Mouse (Mus musculus): ENCODE results near the gene Rnf4. TPM values are rescaled to one million over a fixed set of nuclear protein-coding genes. Genes with fewer than 3 reads are reported as not detected.

The Rnf4 gene
- total RNA-seq, 2 experiments from 2014 or later, result 87.0 to 90.7 TPM

DNA sequence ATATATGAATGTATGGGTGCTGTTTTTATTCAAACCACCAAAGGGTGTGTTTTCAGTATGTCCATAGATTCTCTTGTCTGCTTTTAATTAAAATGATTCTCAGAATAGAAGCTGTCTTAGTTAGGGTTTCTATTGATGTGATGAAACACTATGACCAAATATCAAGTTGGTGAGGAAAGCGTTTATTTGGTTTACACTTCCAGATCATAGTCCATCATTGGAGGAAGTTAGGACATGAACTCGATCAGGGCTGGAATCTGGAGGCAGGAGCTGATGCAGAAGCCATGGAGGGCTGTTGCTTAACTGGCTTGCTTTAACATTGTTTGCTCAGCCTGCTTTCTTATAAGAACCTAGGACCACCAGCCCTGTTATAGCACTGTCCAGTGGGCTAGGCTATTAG is 45.6 kb downstream of the Rnf4 start:
- no peak overlapping the region for H3K4me3 ChIP-seq
- no peak overlapping the region for H3K27ac ChIP-seq
- intact Hi-C loops (cut with DNase I), result no loop called here
- no peak for TF ChIP-seq CTCF (IDR thresholded peaks at IDR 0.05)
- DNase-seq (ENCODE audit: extremely low spot score in 1 of 2, low spot score in 2 of 2), result no peak

GRCm38 (mm10) chr5:34385616-34386015 is 49.5 kb downstream of the Rnf4 start:
- no peak overlapping the region for H3K27ac ChIP-seq
- intact Hi-C loops (cut with DNase I), result no loop called here
- TF ChIP-seq CTCF (IDR thresholded peaks at IDR 0.05), result no peak
- DNase-seq (ENCODE audit: extremely low spot score in 1 of 2, low spot score in 2 of 2), result no peak
- no peak overlapping the region for H3K4me3 ChIP-seq

DNA sequence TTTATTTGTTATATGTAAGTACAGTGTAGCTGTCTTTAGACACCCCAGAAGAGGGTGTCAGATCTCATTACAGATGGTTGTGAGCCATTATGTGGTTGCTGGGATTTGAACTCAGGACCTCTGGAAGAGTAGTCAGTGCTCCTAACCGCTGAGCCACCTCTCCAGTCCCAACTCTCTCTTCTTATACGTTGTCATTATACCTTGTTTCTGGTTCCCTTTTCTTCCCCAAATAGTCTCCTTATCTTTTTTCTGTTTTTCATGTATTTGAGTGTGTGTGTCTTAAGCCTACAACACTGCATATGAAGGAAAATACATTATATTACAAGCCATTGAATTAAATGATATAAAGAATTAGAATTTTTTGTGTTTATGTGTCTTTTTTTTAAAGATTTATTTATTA is 50.7 kb downstream of the Rnf4 start:
- TF ChIP-seq CTCF (IDR thresholded peaks at IDR 0.05), result no peak
- no peak overlapping the region for H3K4me3 ChIP-seq
- no peak for DNase-seq (ENCODE audit: extremely low spot score in 1 of 2, low spot score in 2 of 2)
- intact Hi-C loops (cut with DNase I), result no loop called here
- H3K27ac ChIP-seq, result no peak overlapping the region

GRCm38 (mm10) chr5:34393251-34393650 is 57.2 kb downstream of the Rnf4 start:
- no peak for DNase-seq (ENCODE audit: extremely low spot score in 1 of 2, low spot score in 2 of 2)
- Histone ChIP-seq H3K4me3 (no peak overlapping the region), H3K27ac (no peak overlapping the region)
- intact Hi-C loops (cut with DNase I), result no loop called here
- TF ChIP-seq CTCF (IDR thresholded peaks at IDR 0.05), result no peak

DNA sequence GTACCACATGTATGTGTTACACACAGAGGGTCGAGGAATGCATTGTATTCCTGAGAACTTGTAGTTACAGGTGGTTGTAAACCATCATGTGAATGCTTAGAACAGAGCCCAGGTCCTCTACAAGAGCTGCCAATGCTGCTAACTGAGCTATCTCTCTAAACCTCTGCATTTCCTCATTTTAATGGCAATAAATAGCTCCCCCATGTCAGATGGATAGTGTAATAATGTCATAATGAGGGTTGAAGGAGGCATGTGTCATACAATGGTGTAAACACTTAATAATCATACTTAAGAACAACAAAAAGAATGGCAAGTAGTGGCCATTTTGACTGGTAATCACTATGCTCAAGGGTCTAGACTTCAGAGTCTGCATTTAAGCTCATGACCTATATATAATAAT is 59.3 kb downstream of the Rnf4 start:
- Histone ChIP-seq H3K27ac (no peak overlapping the region), H3K4me3 (no peak overlapping the region)
- no peak for TF ChIP-seq CTCF (IDR thresholded peaks at IDR 0.05)
- intact Hi-C loops (cut with DNase I), result no loop called here
- no peak for DNase-seq (ENCODE audit: extremely low spot score in 1 of 2, low spot score in 2 of 2)

GRCm38 (mm10) chr5:34395850-34396540 is 59.9 kb downstream of the Rnf4 start:
- DNase-seq (ENCODE audit: extremely low spot score in 1 of 2, low spot score in 2 of 2), result no peak
- intact Hi-C loops (cut with DNase I), result no loop called here
- H3K4me3 ChIP-seq, result no peak overlapping the region
- H3K27ac ChIP-seq, result no peak overlapping the region
- no peak for TF ChIP-seq CTCF (IDR thresholded peaks at IDR 0.05)

DNA sequence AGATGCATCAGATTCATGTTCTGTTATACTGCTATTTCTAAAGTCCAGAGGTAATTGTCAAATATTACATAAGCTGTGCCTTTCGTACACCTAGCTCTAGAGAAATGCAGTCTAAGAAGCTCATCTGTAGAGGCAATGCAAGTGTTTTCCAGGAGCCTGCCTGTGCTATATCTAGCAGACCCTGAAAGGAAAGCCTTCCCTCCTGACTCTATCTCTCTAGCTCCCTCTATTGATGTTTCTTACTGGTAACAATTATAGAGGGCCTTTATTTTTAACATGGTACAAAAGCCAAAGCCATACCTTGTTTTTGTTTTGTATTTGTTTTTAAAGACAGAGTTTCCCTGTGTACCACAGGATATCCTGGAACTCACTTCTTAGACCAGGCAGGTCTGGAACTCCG is 61.8 kb downstream of the Rnf4 start:
- Histone ChIP-seq H3K4me3 (no peak overlapping the region), H3K27ac (no peak overlapping the region)
- intact Hi-C loops (cut with DNase I), result no loop called here
- DNase-seq (ENCODE audit: extremely low spot score in 1 of 2, low spot score in 2 of 2), result no peak
- peak; percentile 37 for TF ChIP-seq CTCF (IDR thresholded peaks at IDR 0.05)

- intact Hi-C loops (cut with DNase I), result no loop called here
- TF ChIP-seq CTCF (IDR thresholded peaks at IDR 0.05), result no peak
- Histone ChIP-seq H3K4me3 (no peak overlapping the region), H3K27ac (no peak overlapping the region)
- no peak for DNase-seq (ENCODE audit: extremely low spot score in 1 of 2, low spot score in 2 of 2)
Observed at GRCm38 (mm10) chr5:34398326-34398725, 62.2 kb downstream of the Rnf4 start.

Other genes with a start within 250 kb of the Rnf4 start
- 1 to 10 TPM; 2.1 to 2.3 TPM for gene Poln, start 166.8 kb upstream of the Rnf4 start, total RNA-seq (2021)
- gene Haus3, start 166.8 kb upstream of the Rnf4 start, total RNA-seq (2021), result 1 to 10 TPM; 7.7 to 8.5 TPM
- gene Mxd4, start 148.6 kb upstream of the Rnf4 start, total RNA-seq (2021), result 10 to 100 TPM; 82.6 to 91.1 TPM
- gene Zfyve28, start 47.8 kb upstream of the Rnf4 start, total RNA-seq (2021), result 10 to 100 TPM; 50.2 to 54.2 TPM
- gene Cfap99, start 47.7 kb upstream of the Rnf4 start, total RNA-seq (2021), result 1 to 10 TPM; 1.4 to 1.5 TPM
- 10 to 100 TPM; 39.0 to 43.3 TPM for gene Fam193a, start 33.6 kb downstream of the Rnf4 start, total RNA-seq (2021)
- gene Tnip2, start 177.7 kb downstream of the Rnf4 start, total RNA-seq (2021), result 10 to 100 TPM; 20.2 to 21.8 TPM
- 1 to 10 TPM; 3.4 to 3.9 TPM for gene Sh3bp2, start 189.5 kb downstream of the Rnf4 start, total RNA-seq (2021)
- gene Add1, start 237.4 kb downstream of the Rnf4 start, total RNA-seq (2021), result 100 to 1,000 TPM; 409 to 413 TPM